Mouse (Mus musculus): ENCODE measurements around the gene Ssbp4. TPM values are rescaled to one million over a fixed set of nuclear protein-coding genes. Genes with fewer than 3 reads are reported as not detected.

Gene Ssbp4
- polyA plus RNA-seq, 1 experiment from 2014 or later, result 188 TPM

- no peak overlapping the region for H3K9ac ChIP-seq (ENCODE audit: low read depth, low read length)
- DNase-seq (ENCODE audit: low spot score), result peak; percentile 60
- ATAC-seq (replicated peaks; ENCODE audit: low FRiP score, low read depth), result no peak; the same call in 1 of the 2 replicates
- H3K27ac ChIP-seq, result no peak overlapping the region
- 55% methylated on average over 2 of the region's 2 CpGs for WGBS
- peaks cover 22% of the 10 kb centered on the region for H3K4me1 ChIP-seq (replicated peaks; ENCODE audit: insufficient read depth, low read length)
- H3K4me2 ChIP-seq (ENCODE audit: low read length), result no peak overlapping the region
- peaks cover 46% of the 10 kb centered on the region for H3K36me3 ChIP-seq (ENCODE audit: insufficient read depth, low read length)
- H3K9me3 ChIP-seq (replicated peaks; ENCODE audit: low read length), result no peaks in the 10 kb centered on the region
- no peaks in the 10 kb centered on the region for H3K27me3 ChIP-seq (ENCODE audit: insufficient read depth, low read length)
- TF ChIP-seq CTCF (IDR thresholded peaks at IDR 0.05; ENCODE audit: low read depth), result peak; percentile 88
- no peak overlapping the region for H3K4me3 ChIP-seq (replicated peaks; ENCODE audit: low read depth, low read length)
Observed at GRCm38 (mm10) chr8:70653226-70653625, 44.6 kb upstream of the Ssbp4 start.

- DNase-seq (ENCODE audit: low spot score) (no peak), ATAC-seq (replicated peaks; ENCODE audit: low FRiP score, low read depth) (no peak)
- Histone ChIP-seq H3K4me2 (ENCODE audit: low read length) (no peak overlapping the region), H3K27me3 (ENCODE audit: insufficient read depth, low read length) (no peaks in the 10 kb centered on the region), H3K4me3 (replicated peaks; ENCODE audit: low read depth, low read length) (no peak overlapping the region), H3K27ac (no peak overlapping the region), H3K9ac (ENCODE audit: low read depth, low read length) (no peak overlapping the region), H3K36me3 (ENCODE audit: insufficient read depth, low read length) (peaks cover 37% of the 10 kb centered on the region), H3K9me3 (replicated peaks; ENCODE audit: low read length) (no peaks in the 10 kb centered on the region), H3K4me1 (replicated peaks; ENCODE audit: insufficient read depth, low read length) (peaks cover 40% of the 10 kb centered on the region)
- WGBS, result 94% methylated on average over 17 of the region's 17 CpGs
- TF ChIP-seq CTCF (IDR thresholded peaks at IDR 0.05; ENCODE audit: low read depth), result no peak
Observed at GRCm38 (mm10) chr8:70650351-70650750, 41.7 kb upstream of the Ssbp4 start.

GRCm38 (mm10) chr8:70649324-70649723 lies 40.7 kb upstream of the Ssbp4 start:
- peak; percentile 61 for ATAC-seq (replicated peaks; ENCODE audit: low FRiP score, low read depth)
- Histone ChIP-seq H3K4me2 (ENCODE audit: low read length) (no peak overlapping the region), H3K36me3 (ENCODE audit: insufficient read depth, low read length) (peaks cover 30% of the 10 kb centered on the region), H3K27ac (peak overlapping the region; percentile 67; the same call in 1 of the 2 replicates), H3K27me3 (ENCODE audit: insufficient read depth, low read length) (no peaks in the 10 kb centered on the region), H3K9ac (ENCODE audit: low read depth, low read length) (peak overlapping the region; percentile 18; the same call in 1 of the 2 replicates), H3K4me1 (replicated peaks; ENCODE audit: insufficient read depth, low read length) (peaks cover 43% of the 10 kb centered on the region), H3K4me3 (replicated peaks; ENCODE audit: low read depth, low read length) (no peak overlapping the region), H3K9me3 (replicated peaks; ENCODE audit: low read length) (no peaks in the 10 kb centered on the region)
- DNase-seq (ENCODE audit: low spot score), result peak; percentile 85
- 48% methylated on average over 4 of the region's 4 CpGs for WGBS
- 0 out of 2 replicates have a peak, but pooled peaks have one; percentile 2 for TF ChIP-seq CTCF (IDR thresholded peaks at IDR 0.05; ENCODE audit: low read depth)

GRCm38 (mm10) chr8:70648921-70649320 lies 40.2 kb upstream of the Ssbp4 start:
- no peak for DNase-seq (ENCODE audit: low spot score)
- 57% methylated on average over 3 of the region's 3 CpGs for WGBS
- TF ChIP-seq CTCF (IDR thresholded peaks at IDR 0.05; ENCODE audit: low read depth), result no peak
- Histone ChIP-seq H3K9me3 (replicated peaks; ENCODE audit: low read length) (no peaks in the 10 kb centered on the region), H3K27ac (peak overlapping the region; percentile 67; the same call in 1 of the 2 replicates), H3K36me3 (ENCODE audit: insufficient read depth, low read length) (peaks cover 26% of the 10 kb centered on the region), H3K4me2 (ENCODE audit: low read length) (no peak overlapping the region), H3K4me1 (replicated peaks; ENCODE audit: insufficient read depth, low read length) (peaks cover 43% of the 10 kb centered on the region), H3K4me3 (replicated peaks; ENCODE audit: low read depth, low read length) (no peak overlapping the region), H3K9ac (ENCODE audit: low read depth, low read length) (no peak overlapping the region), H3K27me3 (ENCODE audit: insufficient read depth, low read length) (no peaks in the 10 kb centered on the region)
- ATAC-seq (replicated peaks; ENCODE audit: low FRiP score, low read depth), result no peak

GRCm38 (mm10) chr8:70648164-70648442 lies 39.4 kb upstream of the Ssbp4 start:
- 13% methylated on average over 1 of the region's 1 CpGs for WGBS
- no peak overlapping the region for H3K4me3 ChIP-seq (replicated peaks; ENCODE audit: low read depth, low read length)
- H3K27me3 ChIP-seq (ENCODE audit: insufficient read depth, low read length), result no peaks in the 10 kb centered on the region
- peak overlapping the region; percentile 67; the same call in 1 of the 2 replicates for H3K27ac ChIP-seq
- peaks cover 43% of the 10 kb centered on the region for H3K4me1 ChIP-seq (replicated peaks; ENCODE audit: insufficient read depth, low read length)
- ATAC-seq (replicated peaks; ENCODE audit: low FRiP score, low read depth) (no peak), DNase-seq (ENCODE audit: low spot score) (no peak)
- peaks cover 26% of the 10 kb centered on the region for H3K36me3 ChIP-seq (ENCODE audit: insufficient read depth, low read length)
- H3K4me2 ChIP-seq (ENCODE audit: low read length), result no peak overlapping the region
- no peaks in the 10 kb centered on the region for H3K9me3 ChIP-seq (replicated peaks; ENCODE audit: low read length)
- no peak overlapping the region for H3K9ac ChIP-seq (ENCODE audit: low read depth, low read length)
- TF ChIP-seq CTCF (IDR thresholded peaks at IDR 0.05; ENCODE audit: low read depth), result no peak

- peaks cover 43% of the 10 kb centered on the region for H3K4me1 ChIP-seq (replicated peaks; ENCODE audit: insufficient read depth, low read length)
- H3K27me3 ChIP-seq (ENCODE audit: insufficient read depth, low read length), result no peaks in the 10 kb centered on the region
- no peaks in the 10 kb centered on the region for H3K9me3 ChIP-seq (replicated peaks; ENCODE audit: low read length)
- ATAC-seq (replicated peaks; ENCODE audit: low FRiP score, low read depth) (peak; percentile 34), DNase-seq (ENCODE audit: low spot score) (peak; percentile 55)
- no peak overlapping the region for H3K4me2 ChIP-seq (ENCODE audit: low read length)
- H3K27ac ChIP-seq, result peak overlapping the region; percentile 67
- H3K9ac ChIP-seq (ENCODE audit: low read depth, low read length), result peak overlapping the region; percentile 32; the same call in 1 of the 2 replicates
- no peak for TF ChIP-seq CTCF (IDR thresholded peaks at IDR 0.05; ENCODE audit: low read depth)
- H3K36me3 ChIP-seq (ENCODE audit: insufficient read depth, low read length), result peaks cover 24% of the 10 kb centered on the region
- 33% methylated on average over 7 of the region's 8 CpGs for WGBS
- H3K4me3 ChIP-seq (replicated peaks; ENCODE audit: low read depth, low read length), result no peak overlapping the region
Observed at GRCm38 (mm10) chr8:70647343-70648163, 38.9 kb upstream of the Ssbp4 start.

Data from kidney, postnatal 0 days (tissue).